Mouse (Mus musculus) CH12.LX (cell line): ENCODE measurements around the gene Ubxn4. TPM values are rescaled to one million over a fixed set of nuclear protein-coding genes. Genes with fewer than 3 reads are reported as not detected.

Experiments
- DNase-seq: peaks from one replicate; pipeline ENCODE4 v3.0.0-alpha.2; 2013; ENCODE audit errors: extremely low read depth
- H3K27ac ChIP-seq: 2 replicates; pipeline ENCODE4 v1.5.1; 2012; ENCODE audit warnings: low read depth, mild to moderate bottlenecking, control low read depth, moderate library complexity; ENCODE audit not compliant: insufficient read depth
- H3K27me3 ChIP-seq: replicated peaks from 2 replicates; pipeline ENCODE3; 2012; ENCODE audit warnings: inconsistent platforms
- H3K36me3 ChIP-seq, 2 experiments: replicated peaks in 1 of 2; 2 replicates each; pipeline versions ENCODE3 to v1.6.1; 2012; ENCODE audit warnings: inconsistent platforms in 1 of 2, low read length in 1 of 2, mild to moderate bottlenecking in 1 of 2, mixed read lengths in 1 of 2, moderate library complexity in 1 of 2; ENCODE audit not compliant: control insufficient read depth in 1 of 2, insufficient read depth in 1 of 2
- H3K4me1 ChIP-seq, 2 experiments: 2 replicates each; pipeline ENCODE4 v1.6.1; 2012; ENCODE audit warnings: inconsistent platforms in 1 of 2, moderate library complexity in 1 of 2; ENCODE audit not compliant: insufficient read depth in 2 of 2, control insufficient read depth in 1 of 2
- H3K4me2 ChIP-seq: 2 replicates; pipeline ENCODE4 v1.6.1; 2012; ENCODE audit warnings: low read depth, mild to moderate bottlenecking, control low read depth; ENCODE audit not compliant: poor library complexity, insufficient read depth, severe bottlenecking
- H3K4me3 ChIP-seq, 3 experiments: fragments of 150-350 bp in 1 of 3; sonication (generic) in 1 of 3; replicated peaks in 1 of 3; 2 replicates each; pipeline versions ENCODE3 to v1.5.1; 2011 to 2012; ENCODE audit warnings: low read depth in 2 of 3, low read length in 2 of 3, mild to moderate bottlenecking in 2 of 3, moderate library complexity in 2 of 3, control low read depth in 1 of 3, improper control_type of control experiment in 1 of 3, inconsistent platforms in 1 of 3, mixed read lengths in 1 of 3; ENCODE audit not compliant: poor library complexity in 1 of 3
- H3K79me2 ChIP-seq: replicated peaks from 2 replicates; pipeline ENCODE4 v1.6.1; 2012; ENCODE audit warnings: mild to moderate bottlenecking, moderate library complexity; ENCODE audit not compliant: control insufficient read depth, poor library complexity, insufficient read depth, severe bottlenecking; ENCODE audit errors: extremely low read depth
- H3K9ac ChIP-seq: 2 replicates; pipeline ENCODE4 v1.6.1; 2012; ENCODE audit warnings: low read depth, mild to moderate bottlenecking, control low read depth, moderate library complexity; ENCODE audit not compliant: insufficient read depth
- H3K9me3 ChIP-seq: replicated peaks from 2 replicates; pipeline ENCODE3; 2012; ENCODE audit warnings: low read length, inconsistent platforms, mixed read lengths
- CHD2 ChIP-seq: IDR thresholded peaks from 2 replicates; pipeline ENCODE4 v1.6.1; 2011; ENCODE audit warnings: low read length, improper control_type of control experiment
- CTCF ChIP-seq, 2 experiments: IDR thresholded peaks in 1 of 2; conservative IDR thresholded peaks in 1 of 2; 2 replicates each; pipeline ENCODE4 v1.5.1; 2011 to 2012; ENCODE audit warnings: low read depth in 2 of 2, low read length in 2 of 2, improper control_type of control experiment in 1 of 2, inconsistent platforms in 1 of 2, mild to moderate bottlenecking in 1 of 2, moderate library complexity in 1 of 2
- E2F4 ChIP-seq: IDR thresholded peaks from 2 replicates; pipeline ENCODE4 v1.6.1; 2011; ENCODE audit warnings: low read depth, low read length, improper control_type of control experiment; ENCODE audit not compliant: insufficient replicate concordance
- EP300 ChIP-seq: IDR thresholded peaks from 2 replicates; pipeline ENCODE4 v1.6.1; 2011; ENCODE audit warnings: low read length, improper control_type of control experiment
- ETS1 ChIP-seq: conservative IDR thresholded peaks from 2 replicates; pipeline ENCODE4 v1.6.1; 2012; ENCODE audit warnings: low read depth, mild to moderate bottlenecking, inconsistent platforms, low read length, improper control_type of control experiment, moderate library complexity
- GABPA ChIP-seq: IDR thresholded peaks from 2 replicates; pipeline ENCODE4 v1.6.1; 2012; ENCODE audit warnings: low read depth, low read length, improper control_type of control experiment, inconsistent platforms; ENCODE audit not compliant: insufficient replicate concordance
- HCFC1 ChIP-seq: IDR thresholded peaks from 2 replicates; pipeline ENCODE4 v1.6.1; 2012; ENCODE audit warnings: low read depth, mild to moderate bottlenecking, inconsistent platforms, low read length, improper control_type of control experiment
- IRF4 ChIP-seq: IDR thresholded peaks from 2 replicates; pipeline ENCODE4 v1.6.1; 2014; ENCODE audit warnings: low read depth, mild to moderate bottlenecking, inconsistent platforms, low read length, improper control_type of control experiment
- JUN ChIP-seq: IDR thresholded peaks from 2 replicates; pipeline ENCODE4 v1.6.1; 2011; ENCODE audit warnings: low read depth, mild to moderate bottlenecking, low read length, improper control_type of control experiment, moderate library complexity; ENCODE audit not compliant: insufficient read depth
- KAT2A ChIP-seq: IDR thresholded peaks from 2 replicates; pipeline ENCODE4 v1.6.1; 2012; ENCODE audit warnings: low read length, improper control_type of control experiment, inconsistent platforms; ENCODE audit not compliant: insufficient replicate concordance
- MAFK ChIP-seq: IDR thresholded peaks from 2 replicates; pipeline ENCODE4 v1.6.1; 2011; ENCODE audit warnings: low read length, improper control_type of control experiment; ENCODE audit not compliant: insufficient replicate concordance
- MXI1 ChIP-seq: IDR thresholded peaks from 2 replicates; pipeline ENCODE4 v1.6.1; 2011; ENCODE audit warnings: mild to moderate bottlenecking, low read depth, low read length, improper control_type of control experiment
- MYC ChIP-seq: IDR thresholded peaks from 2 replicates; pipeline ENCODE4 v1.6.1; 2011; ENCODE audit warnings: low read depth, mild to moderate bottlenecking, improper control_type of control experiment, low read length
- NELFE ChIP-seq: IDR thresholded peaks from 2 replicates; pipeline ENCODE4 v1.6.1; 2011; ENCODE audit warnings: low read depth, low read length, improper control_type of control experiment
- NRF1 ChIP-seq: IDR thresholded peaks from 2 replicates; pipeline ENCODE4 v1.6.1; 2014; ENCODE audit warnings: low read depth, mild to moderate bottlenecking, inconsistent platforms, low read length, improper control_type of control experiment, moderate library complexity
- POLR2A ChIP-seq: IDR thresholded peaks from 2 replicates; pipeline ENCODE4 v1.6.1; 2011; ENCODE audit warnings: low read depth, mild to moderate bottlenecking, improper control_type of control experiment, low read length
- RCOR1 ChIP-seq: conservative IDR thresholded peaks from 2 replicates; pipeline ENCODE4 v1.6.1; 2012; ENCODE audit warnings: low read depth, mild to moderate bottlenecking, inconsistent platforms, low read length, improper control_type of control experiment
- SIN3A ChIP-seq: IDR thresholded peaks from 2 replicates; pipeline ENCODE4 v1.6.1; 2012; ENCODE audit warnings: low read length, improper control_type of control experiment, inconsistent platforms
- SMC3 ChIP-seq: IDR thresholded peaks from 2 replicates; pipeline ENCODE4 v1.6.1; 2011; ENCODE audit warnings: low read depth, low read length, improper control_type of control experiment
- TBP ChIP-seq: conservative IDR thresholded peaks from 2 replicates; pipeline ENCODE4 v1.6.1; 2011; ENCODE audit warnings: low read depth, low read length, improper control_type of control experiment
- TCF12 ChIP-seq: IDR thresholded peaks from 2 replicates; pipeline ENCODE4 v1.6.1; 2014; ENCODE audit warnings: low read depth, mild to moderate bottlenecking, inconsistent platforms, low read length, improper control_type of control experiment
- UBTF ChIP-seq: IDR thresholded peaks from 2 replicates; pipeline ENCODE4 v1.6.1; 2012; ENCODE audit warnings: low read depth, mild to moderate bottlenecking, inconsistent platforms, low read length, improper control_type of control experiment, moderate library complexity
- USF1 ChIP-seq: IDR thresholded peaks from 2 replicates; pipeline ENCODE4 v1.6.1; 2014; ENCODE audit warnings: low read depth, mild to moderate bottlenecking, inconsistent platforms, low read length, improper control_type of control experiment
- USF2 ChIP-seq: conservative IDR thresholded peaks from 2 replicates; pipeline ENCODE4 v1.6.1; 2011; ENCODE audit warnings: low read depth, low read length, improper control_type of control experiment
- ZKSCAN1 ChIP-seq: IDR thresholded peaks from 2 replicates; pipeline ENCODE4 v1.6.1; 2012; ENCODE audit warnings: low read depth, inconsistent platforms, low read length, improper control_type of control experiment, borderline replicate concordance
- ZNF384 ChIP-seq: IDR thresholded peaks from 2 replicates; pipeline ENCODE4 v1.6.1; 2012; ENCODE audit warnings: low read depth, low read length, improper control_type of control experiment, inconsistent platforms
- dilution Hi-C: fragments of 300-500 bp; cut with MboI; formaldehyde crosslinking; loops from 2 replicates; pipeline ENCODE4 v1.14.3; 2020; ENCODE audit warnings: low sequenced_read_pairs; ENCODE audit not compliant: extremely low pct_unique_long_range_greater_than_20kb, extremely low pct_ligation_motif_present
- in situ Hi-C: fragments of 300-500 bp; cut with MboI; formaldehyde crosslinking; loops from 3 replicates; pipeline ENCODE4 v1.14.3; 2019; ENCODE audit warnings: low sequenced_read_pairs, low pct_ligation_motif_present, low pct_unique_long_range_greater_than_20kb, mixed read lengths
- polyA plus RNA-seq: library from polyadenylated mRNA; unstranded; fragments of >175 nt; gene quantifications from 2 replicates; pipeline ENCODE4 v1.2.1, GENCODE M21; 2012; ENCODE audit warnings: low read depth; ENCODE audit not compliant: insufficient read length
- total RNA-seq, 2 experiments: library from RNA; depleted of rRNA; stranded (reverse); fragments of 300-350 nt in 1 of 2; fragments of >200 nt in 1 of 2; gene quantifications; 2 replicates each; pipeline ENCODE4 v1.2.3; 2012 to 2014

Gene Ubxn4
- total and polyA plus RNA-seq, 3 experiments, result 38.7 to 110 (median 41.5) TPM

DNA sequence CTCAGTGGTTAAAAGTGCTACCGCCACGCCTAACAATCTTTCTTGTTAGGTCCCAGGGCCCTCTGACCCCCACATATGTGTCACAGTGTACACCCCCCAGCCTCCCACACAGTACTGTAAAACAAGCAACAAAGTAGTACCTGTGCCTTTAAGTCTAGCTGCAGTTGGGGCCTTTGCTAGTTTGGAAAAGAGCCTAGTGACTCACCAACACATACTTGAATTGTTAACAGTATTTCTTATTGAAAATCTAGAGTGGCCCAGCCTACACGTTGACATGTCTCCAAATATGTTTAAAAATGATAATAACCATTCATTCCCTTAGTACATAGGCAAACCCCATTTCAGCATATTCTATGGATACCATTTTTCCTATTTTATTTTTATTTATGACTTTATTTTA is 27.0 kb downstream of the Ubxn4 start:
- in situ Hi-C loops, result loop anchor here (10.0 kb wide), 1 partner anchor 64 kb away; no protein-coding TSS in a partner anchor
- H3K9ac ChIP-seq, result no peak overlapping the region
- no peak for DNase-seq
- no peaks in the 10 kb centered on the region for H3K27me3 ChIP-seq
- TF ChIP-seq E2F4, result no peak
- TF ChIP-seq KAT2A, result no peak
- TF ChIP-seq CHD2, result no peak
- TF ChIP-seq MAFK, result no peak
- no peak for TF ChIP-seq ZNF384
- TF ChIP-seq USF2, result no peak
- TF ChIP-seq GABPA, result no peak
- no peak for TF ChIP-seq ZKSCAN1
- TF ChIP-seq ETS1, result no peak
- TF ChIP-seq POLR2A, result no peak
- TF ChIP-seq UBTF, result no peak
- TF ChIP-seq HCFC1, result no peak
- no peak for TF ChIP-seq CTCF (conservative IDR thresholded peaks at IDR 0.05 in 1 of 2, IDR thresholded peaks at IDR 0.05 in 1 of 2; ENCODE audit: low read depth in 2 of 2, low read length in 2 of 2)
- TF ChIP-seq IRF4, result no peak
- no peak for TF ChIP-seq NELFE
- TF ChIP-seq SIN3A, result no peak
- no peak for TF ChIP-seq TCF12
- no peak for TF ChIP-seq TBP
- no peak for TF ChIP-seq RCOR1
- H3K4me2 ChIP-seq, result no peak overlapping the region
- H3K27ac ChIP-seq, result no peak overlapping the region
- H3K4me3 ChIP-seq, result no peak overlapping the region
- dilution Hi-C loops, result no loop called here
- no peaks in the 10 kb centered on the region for H3K79me2 ChIP-seq
- no peaks in the 10 kb centered on the region for H3K9me3 ChIP-seq
- H3K36me3 ChIP-seq, result peaks cover 63 to 86% of the 10 kb centered on the region in 2 experiments
- H3K4me1 ChIP-seq, result no peaks in the 10 kb centered on the region

GRCm38 (mm10) chr1:128275908-128276307 is 32.1 kb downstream of the Ubxn4 start:
- H3K27ac ChIP-seq, result no peak overlapping the region
- no peak overlapping the region for H3K4me3 ChIP-seq
- no peaks in the 10 kb centered on the region for H3K27me3 ChIP-seq
- no peak for TF ChIP-seq USF1
- TF ChIP-seq E2F4, result no peak
- TF ChIP-seq MXI1, result no peak
- TF ChIP-seq UBTF, result no peak
- no peak for TF ChIP-seq ZKSCAN1
- no peak for TF ChIP-seq KAT2A
- TF ChIP-seq GABPA, result no peak
- no peak for TF ChIP-seq MYC
- TF ChIP-seq TCF12, result no peak
- TF ChIP-seq TBP, result no peak
- no peak for TF ChIP-seq EP300
- no peak for TF ChIP-seq SMC3
- no peak for TF ChIP-seq JUN
- TF ChIP-seq ZNF384, result no peak
- no peak for TF ChIP-seq NRF1
- no peak overlapping the region for H3K4me2 ChIP-seq
- no peaks in the 10 kb centered on the region for H3K4me1 ChIP-seq
- H3K79me2 ChIP-seq, result no peaks in the 10 kb centered on the region
- H3K36me3 ChIP-seq, result peaks cover 55 to 86% of the 10 kb centered on the region in 2 experiments
- dilution Hi-C loops (no loop called here), in situ Hi-C loops (loop anchor here (10.0 kb wide), 1 partner anchor 59 kb away; no protein-coding TSS in a partner anchor)
- DNase-seq, result no peak
- no peaks in the 10 kb centered on the region for H3K9me3 ChIP-seq
- no peak overlapping the region for H3K9ac ChIP-seq
